Mouse (Mus musculus) forelimb bud, embryonic 11.5 days (tissue): ENCODE data around the gene A830031A19Rik.

Experiments used
- DNase-seq: peaks from one replicate; pipeline ENCODE4 v3.0.0-alpha.2; 2012; ENCODE audit warnings: low read depth, low spot score

A830031A19Rik gene

GRCm38 (mm10) chr11:24008976-24009375 is 65.9 kb downstream of the A830031A19Rik start:
- DNase-seq: no peak

GRCm38 (mm10) chr11:24008244-24008643 is 66.6 kb downstream of the A830031A19Rik start:
- DNase-seq: no peak

GRCm38 (mm10) chr11:24005445-24006156 is 69.3 kb downstream of the A830031A19Rik start:
- no peak for DNase-seq

GRCm38 (mm10) chr11:24000675-24001074 is 74.2 kb downstream of the A830031A19Rik start:
- DNase-seq: no peak
